Mouse (Mus musculus) gastrocnemius, adult 8-10 months (tissue): ENCODE results near the gene B3galt4. TPM values are rescaled to one million over a fixed set of nuclear protein-coding genes. Genes with fewer than 3 reads are reported as not detected.

ENCODE experiments used
- DNase-seq, 2 experiments: peaks; one replicate each; pipeline ENCODE4 v3.0.0; 2022; ENCODE audit warnings: low spot score in 2 of 2
- total RNA-seq, 4 experiments: library from RNA; stranded (reverse); gene quantifications; 2 replicates each; pipeline ENCODE4 v1.2.4; 2022

The B3galt4 gene
- total RNA-seq, 4 experiments from 2014 or later = 1.4 to 1.8 (median 1.5) TPM

DNA sequence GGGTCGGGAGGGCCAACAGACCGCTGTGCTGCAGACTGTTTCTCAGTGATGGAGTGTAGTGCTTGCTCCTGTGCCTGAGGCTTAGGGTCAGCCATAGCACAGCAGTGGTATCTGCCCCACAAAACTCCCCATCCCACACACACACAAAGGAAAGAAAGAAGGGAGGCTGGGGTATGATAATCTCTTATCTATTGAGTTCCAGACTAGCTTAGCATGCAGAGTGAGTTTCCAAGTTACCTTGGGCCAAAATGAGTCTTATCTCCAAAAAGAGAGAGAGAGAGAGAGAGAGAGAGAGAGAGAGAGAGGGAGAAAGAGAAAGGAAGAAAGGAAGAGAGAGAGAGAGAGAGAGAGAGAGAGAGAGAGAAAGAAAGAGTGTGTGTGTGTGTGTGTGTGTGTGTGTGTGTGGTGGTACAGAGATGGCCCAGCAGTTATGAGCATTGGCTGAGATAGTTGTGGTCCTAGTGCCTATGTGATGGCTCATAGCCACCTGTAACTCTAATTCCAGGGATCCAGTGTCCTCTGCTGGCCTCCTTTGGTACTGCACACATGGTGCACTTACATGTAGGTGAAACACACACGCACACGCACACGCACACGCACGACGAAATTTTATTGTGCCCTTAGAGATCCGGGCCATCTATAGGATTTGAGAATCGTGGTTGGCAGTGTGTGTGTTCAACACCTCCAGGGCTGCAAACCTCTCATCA is 26.6 kb downstream of the B3galt4 start:
- no peak for DNase-seq

DNA sequence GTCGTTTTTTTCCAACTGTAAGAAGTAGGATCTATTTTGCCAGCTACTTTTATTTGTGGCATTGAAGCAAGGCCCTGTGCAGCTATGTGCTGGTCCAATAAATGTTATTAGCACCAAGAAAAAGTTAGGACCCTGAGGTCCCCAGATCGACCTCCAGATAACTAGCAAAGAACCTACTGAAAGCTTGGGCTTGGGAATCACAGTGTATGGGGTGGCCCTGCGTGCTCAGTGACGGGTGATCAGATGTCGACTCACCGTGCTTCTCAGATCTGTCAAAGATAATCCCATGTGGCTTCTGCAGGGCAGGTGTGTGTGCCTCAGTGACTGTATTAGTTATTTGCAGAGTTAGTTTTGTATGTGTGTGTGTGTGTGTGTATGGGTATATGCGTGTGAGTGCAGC is 29.9 kb downstream of the B3galt4 start:
- DNase-seq = no peak

DNA sequence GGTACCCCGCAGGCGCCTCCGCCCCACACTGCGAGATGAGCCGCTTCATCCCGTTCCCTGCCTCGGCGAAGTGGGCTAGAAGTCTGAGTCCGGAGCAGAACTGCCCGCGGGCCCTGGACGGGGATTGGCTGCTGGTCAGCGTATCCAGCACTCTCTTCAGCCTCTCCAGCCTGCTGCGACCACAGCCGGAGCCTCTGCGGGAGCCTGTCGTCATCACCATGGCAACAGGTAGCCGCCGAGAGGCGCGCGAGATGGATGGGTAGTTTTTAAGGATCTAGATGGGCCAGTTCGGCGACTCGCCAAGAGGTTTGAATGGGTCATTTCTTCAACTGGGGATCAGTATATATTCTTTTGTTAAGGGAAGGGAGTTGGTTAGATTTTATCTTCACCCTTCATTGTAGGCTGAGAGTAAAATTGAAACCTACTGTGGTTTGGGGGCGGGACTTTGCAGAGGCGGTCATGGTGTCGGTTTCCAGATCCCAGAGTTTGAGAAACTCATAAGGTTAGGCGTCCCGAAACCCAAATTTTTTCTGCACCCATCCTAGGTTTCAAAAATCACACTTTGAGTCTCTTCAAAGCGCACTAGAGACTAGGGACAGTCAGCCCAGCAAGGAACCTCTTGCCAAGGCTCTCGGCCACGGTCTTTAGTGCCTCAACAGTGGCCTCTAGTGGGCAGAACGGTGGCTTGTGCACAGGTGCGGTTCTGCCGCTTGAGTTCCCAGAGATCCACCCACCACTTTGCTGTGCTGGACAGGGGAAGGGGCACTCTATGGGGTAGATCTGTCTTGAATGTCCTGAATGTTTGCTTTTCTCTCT is 30.8 kb downstream of the B3galt4 start:
- peak; percentile 72 to 73 for DNase-seq

DNA sequence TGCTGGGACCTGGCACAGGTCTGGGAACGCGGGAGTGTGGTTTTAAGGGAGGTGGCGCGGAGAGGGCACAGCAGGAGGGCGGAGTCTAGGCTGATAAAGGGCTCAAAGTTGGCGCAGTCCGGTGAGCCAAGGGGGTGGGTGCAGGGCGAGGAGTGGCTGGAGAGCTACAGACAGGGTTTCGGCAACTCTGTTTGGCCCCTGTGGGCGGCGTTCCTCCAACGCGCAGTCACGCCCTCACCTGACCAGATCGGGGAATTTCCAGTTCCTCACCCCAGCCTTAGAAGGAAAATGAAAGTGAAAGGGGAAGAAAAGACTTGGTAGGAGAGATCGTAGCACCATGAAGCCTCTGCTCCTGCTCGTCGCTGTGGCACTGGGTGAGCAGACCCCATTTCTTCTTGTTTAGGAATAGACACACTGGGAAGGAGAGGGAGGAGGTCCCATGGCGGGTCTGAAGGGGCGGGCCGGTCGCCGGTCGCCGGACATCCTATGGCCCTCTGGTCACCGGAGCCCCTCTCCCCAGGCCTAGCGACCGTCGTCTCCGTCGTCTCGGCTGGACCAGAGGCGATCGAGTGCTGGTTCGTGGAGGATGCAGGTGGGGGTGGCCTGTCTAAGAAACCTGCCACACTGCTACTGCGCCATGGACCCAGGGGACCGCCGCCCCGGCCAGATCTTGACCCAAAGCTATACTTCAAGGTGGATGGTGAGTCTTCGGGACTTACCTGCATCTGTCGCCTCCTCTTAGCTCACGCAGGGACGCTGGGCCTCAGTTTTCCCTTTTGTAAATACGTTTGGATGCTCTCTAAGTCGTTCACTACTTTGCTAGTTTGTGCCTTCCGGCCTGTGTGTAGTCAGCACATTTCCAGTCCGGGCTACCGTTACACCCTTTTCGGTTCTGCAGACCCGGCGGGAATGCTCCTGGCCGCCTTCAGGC is 31.7 kb downstream of the B3galt4 start:
- DNase-seq = peak; percentile 69 to 81

DNA sequence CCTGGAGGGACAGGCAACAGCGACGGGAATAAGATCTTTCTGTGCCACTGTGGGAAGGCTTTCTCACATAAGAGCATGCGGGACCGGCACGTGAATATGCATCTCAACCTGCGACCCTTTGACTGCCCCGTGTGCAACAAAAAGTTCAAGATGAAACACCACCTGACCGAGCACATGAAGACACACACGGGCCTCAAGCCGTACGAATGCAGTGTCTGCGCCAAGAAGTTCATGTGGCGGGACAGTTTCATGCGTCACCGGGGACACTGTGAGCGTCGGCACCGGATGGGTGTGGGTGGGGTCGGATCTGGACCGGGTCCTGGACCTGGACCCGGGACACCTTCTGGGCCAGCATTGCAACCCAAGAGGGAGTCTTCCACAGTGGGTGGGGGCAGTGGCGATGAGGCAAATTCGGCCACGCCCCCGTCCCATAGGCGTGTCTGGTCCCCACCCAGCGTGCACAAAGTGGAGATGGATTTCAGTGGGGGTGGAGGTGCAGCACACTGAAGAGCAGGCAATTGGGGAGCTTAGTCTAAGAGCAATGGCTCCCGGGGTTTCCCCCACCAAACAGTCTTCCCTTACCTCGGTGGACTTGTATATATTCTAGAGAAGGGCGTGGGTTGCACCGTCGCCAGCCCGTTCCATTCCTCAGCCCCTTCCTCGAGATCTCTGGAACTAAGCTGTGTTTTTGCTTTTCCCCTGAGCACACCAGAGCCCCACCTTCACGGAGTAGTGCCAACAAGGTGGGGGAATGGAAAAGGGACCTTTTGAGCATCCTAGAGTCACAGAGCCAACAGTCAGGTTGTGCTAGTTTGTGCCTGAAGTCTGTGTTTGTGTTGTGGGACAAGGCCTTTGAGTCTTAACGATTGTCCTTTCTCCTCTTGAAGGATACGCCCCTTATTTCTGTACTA is 32.7 kb downstream of the B3galt4 start:
- peak in 1 of 2 experiments; percentile 48 for DNase-seq

DNA sequence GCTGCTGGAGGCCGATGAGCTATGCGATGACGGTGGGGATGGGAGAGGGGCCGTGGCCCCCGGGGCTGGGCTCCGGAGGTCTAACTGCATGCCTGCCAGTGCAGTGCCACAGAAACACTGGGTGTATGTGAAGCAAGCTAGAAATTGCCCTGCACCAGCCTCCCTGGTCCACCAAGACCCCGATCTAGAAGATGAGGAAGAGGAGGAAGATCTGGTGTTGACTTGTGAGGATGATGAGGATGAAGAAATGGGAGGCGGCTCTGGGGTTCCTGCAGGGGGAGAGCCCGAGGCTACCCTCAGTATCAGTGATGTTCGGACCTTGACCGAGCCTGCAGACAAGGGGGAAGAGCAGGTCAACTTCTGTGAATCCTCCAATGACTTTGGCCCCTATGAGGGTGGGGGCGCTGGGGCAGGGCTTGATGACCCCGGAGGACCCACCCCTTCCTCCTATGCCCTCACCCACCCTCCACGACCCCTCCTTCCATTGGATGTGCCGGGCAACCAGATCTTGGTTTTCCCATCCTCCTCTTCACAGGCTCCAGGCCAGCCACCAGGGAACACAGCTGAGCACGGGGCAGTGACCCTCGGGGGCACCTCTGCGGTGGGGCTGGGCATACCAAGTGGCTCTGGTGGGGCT is 33.5 kb downstream of the B3galt4 start:
- DNase-seq = no peak

DNA sequence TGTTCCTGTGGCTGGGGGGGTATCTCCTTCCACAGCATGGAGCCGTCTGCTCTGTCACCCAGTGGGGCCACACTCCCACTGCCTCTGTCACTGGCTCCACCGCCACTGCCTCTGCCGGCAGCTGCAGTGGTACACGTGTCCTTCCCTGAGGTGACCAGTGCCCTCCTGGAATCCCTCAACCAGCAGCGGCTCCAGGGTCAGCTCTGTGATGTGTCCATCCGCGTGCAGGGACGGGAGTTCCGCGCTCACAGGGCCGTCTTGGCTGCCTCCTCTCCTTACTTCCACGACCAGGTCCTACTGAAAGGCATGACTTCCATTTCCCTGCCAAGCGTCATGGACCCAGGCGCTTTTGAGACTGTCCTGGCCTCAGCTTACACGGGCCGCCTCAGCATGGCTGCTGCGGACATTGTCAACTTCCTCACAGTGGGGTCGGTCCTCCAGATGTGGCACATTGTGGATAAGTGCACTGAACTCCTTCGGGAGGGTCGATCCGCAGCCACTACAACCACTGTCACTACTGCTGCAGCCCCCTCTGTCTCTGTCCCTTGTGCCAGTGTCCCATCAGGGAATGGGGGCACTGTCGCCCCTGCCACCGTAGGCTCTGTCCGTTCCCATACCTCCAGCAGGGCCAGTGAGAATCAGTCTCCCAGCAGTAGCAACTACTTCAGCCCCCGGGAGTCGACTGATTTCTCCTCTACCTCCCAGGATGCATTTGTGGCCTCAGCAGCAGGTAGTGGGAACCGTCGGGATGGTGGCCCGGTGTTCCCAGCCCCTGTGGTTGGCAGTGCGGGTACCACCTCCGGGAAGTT is 34.2 kb downstream of the B3galt4 start:
- no peak for DNase-seq

DNA sequence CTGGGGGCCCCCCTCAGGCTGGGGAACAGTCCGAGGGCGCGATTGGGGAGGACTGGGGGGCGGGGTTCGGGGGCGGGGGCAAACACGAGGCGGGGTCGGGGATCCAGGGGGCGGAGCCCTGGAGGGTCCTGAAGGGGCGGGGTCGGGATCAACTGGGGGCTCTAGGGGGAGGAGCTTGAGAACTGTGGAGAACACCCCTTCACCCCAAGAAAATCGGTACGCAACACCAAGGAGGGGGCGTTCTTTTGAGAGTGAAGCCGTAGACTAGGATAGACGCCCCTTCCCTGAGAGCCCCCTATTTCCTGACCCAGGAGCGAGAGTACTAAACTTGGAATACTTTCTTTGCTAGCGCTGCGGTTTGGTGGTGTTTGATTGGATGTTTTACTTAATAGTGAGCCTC is 35.0 kb downstream of the B3galt4 start:
- DNase-seq = no peak

DNA sequence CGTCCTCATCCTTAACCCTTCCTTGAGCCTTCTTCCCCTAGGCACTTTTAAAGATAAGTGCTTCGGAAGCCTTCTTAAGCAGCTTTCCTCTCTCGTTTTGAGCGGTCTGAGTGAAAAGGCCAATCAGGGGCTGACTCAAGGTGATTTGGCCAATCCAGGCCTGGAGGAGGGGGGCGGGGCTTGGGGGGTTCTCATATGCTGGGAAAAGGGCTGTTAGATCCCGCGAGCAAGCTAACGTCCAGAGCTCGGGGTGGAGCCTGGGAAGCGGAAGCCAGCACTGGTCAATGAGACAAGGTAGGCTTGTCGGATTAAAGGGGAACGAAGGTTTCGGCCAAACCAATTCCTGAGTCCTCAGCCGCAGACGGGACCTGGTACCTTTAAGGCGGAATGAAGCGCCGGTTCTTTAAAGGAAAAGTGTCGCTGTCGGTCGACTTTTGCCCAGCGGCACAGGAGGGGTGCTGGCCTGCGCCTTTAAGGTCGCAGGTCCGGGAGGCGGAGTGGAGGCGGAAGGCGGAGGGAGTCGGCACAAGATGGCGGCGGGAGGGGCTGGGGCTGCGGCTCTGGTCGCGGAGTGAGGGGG is 35.5 kb downstream of the B3galt4 start, which contains the start of the genes Tapbp and Zbtb22:
TSS of gene Tapbp (plus strand) at position 229 of the 580 bp plus-strand sequence.
TSS of gene Zbtb22 (plus strand) at position 234 of the 580 bp plus-strand sequence.
- DNase-seq = peak; percentile 92 to 95

DNA sequence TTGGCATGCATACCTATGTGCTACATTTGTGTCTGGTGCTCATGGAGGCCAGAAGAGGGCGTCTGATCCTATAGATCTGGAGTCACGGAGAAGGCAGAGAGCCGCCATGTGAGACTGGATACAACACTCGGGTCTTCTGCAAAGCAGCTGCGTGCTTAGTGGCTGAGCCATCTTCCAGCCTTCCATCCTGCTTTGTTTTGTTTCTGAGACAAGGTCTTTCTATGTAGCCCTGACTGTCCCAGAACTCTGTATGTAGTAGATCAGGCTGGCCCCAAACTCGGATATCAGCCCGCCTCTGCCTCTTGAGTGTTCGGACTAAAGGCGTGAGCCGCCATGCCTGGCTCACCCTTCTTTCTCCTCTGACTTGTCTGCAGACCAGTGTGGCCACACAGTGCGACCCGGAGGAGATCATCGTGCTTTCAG is 36.3 kb downstream of the B3galt4 start:
- no peak for DNase-seq

DNA sequence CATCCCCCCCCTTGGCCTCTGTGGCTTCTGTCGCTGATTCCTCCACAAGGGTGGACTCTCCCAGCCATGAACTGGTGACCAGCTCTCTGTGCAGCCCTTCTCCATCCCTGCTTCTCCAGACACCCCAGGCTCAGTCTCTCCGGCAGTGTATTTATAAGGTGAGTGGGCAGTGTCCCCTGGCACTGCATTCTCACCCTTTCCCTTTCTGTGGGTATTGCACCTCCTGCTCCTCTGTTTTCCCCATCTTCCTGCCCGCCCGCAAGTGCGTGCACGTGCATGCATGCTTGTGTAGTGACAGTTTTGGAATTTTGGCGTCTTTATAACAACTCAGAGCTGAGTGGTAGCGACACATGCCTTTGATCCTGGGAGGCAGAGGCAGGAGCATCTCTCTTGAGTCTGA is 37.4 kb downstream of the B3galt4 start:
- DNase-seq = no peak

DNA sequence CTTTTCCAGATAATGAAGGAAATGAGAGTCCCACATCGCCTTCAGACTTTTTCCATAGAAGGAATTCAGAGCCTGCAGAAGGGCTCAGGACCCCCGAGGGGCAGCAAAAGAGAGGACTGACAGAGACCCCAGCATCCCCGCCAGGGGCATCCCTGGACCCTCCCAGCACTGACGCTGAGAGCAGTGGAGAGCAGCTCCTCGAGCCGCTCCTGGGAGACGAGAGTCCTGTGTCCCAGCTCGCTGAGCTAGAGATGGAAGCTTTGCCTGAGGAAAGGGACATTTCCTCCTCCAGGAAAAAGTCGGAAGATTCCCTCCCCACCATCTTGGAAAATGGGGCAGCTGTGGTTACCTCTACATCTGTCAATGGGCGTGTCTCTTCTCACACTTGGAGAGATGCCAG is 38.0 kb downstream of the B3galt4 start:
- DNase-seq = no peak

DNA sequence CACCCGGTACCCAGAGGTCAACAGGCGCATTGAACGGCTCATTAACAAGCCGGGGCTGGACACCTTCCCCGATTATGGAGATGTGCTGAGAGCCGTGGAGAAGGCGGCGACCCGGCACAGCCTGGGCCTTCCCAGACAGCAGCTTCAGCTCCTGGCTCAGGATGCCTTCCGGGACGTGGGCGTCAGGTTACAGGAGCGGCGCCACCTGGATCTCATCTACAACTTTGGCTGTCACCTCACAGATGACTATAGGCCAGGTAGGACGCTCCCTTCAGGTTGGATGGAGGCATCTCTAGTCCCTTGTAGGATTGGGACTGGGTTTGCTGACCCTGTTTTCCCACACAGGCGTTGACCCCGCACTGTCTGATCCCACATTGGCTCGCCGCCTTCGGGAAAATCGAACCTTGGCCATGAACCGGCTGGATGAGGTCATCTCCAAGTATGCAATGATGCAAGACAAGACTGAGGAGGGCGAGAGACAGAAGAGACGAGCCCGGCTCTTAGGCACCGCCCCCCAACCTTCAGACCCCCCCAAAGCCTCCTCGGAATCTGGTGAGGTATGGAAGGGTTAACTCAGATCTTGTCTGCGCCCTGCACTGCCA is 39.4 kb downstream of the B3galt4 start:
- DNase-seq = no peak

DNA sequence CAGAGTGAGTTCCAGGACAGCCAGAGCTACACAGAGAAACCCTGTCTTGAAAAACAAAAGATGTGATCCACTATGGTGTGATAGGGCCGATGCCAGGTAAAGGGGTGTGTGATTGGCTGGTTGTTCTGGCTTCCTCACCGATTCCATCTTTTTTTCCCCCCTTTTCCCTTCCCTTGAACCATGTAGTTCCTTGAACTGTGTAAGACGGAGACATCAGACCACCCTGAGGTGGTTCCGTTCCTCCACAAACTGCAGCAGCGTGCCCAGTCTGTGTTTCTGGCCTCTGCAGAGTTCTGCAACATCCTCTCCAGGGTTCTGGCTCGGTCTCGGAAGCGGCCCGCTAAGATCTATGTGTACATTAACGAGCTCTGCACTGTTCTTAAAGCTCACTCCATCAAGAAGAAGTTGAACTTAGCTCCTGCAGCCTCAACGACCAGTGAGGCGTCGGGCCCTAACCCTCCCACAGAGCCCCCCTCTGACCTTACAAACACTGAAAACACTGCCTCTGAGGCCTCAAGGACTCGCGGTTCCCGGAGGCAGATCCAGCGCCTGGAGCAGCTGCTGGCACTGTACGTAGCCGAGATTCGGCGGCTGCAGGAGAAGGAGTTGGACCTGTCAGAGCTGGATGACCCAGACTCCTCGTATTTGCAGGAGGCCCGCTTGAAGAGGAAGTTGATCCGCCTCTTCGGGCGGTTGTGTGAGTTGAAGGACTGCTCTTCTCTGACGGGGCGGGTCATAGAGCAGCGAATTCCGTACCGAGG is 40.1 kb downstream of the B3galt4 start:
- no peak for DNase-seq

DNA sequence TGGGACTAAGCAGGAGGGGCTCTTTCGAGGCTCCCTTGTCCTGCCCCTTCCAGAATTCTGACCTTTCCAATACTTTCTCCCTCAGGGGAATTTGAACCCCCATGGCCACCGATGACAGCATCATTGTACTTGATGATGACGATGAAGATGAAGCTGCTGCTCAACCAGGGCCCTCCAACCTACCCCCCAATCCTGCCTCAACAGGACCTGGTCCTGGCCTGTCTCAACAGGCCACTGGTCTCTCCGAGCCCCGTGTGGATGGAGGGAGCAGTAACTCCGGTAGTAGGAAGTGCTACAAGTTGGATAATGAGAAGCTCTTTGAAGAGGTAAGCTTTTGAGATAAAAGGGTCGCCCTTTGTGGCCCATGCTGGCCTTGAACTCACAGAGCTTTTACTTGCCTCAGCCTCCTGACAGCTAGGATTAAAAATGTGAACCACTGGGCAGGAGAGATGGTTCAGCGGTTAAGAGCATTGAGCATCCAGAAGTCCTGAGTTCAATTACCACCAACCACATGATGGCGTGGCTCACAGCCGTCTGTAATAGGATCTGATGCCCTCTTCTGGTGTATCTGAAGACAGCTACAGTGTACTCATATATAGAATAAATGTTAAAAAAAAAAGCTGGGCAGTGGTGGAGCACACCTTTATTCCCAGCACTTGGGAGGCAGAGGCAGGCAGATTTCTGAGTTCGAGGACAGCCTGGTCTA is 40.8 kb downstream of the B3galt4 start:
- no peak for DNase-seq

DNA sequence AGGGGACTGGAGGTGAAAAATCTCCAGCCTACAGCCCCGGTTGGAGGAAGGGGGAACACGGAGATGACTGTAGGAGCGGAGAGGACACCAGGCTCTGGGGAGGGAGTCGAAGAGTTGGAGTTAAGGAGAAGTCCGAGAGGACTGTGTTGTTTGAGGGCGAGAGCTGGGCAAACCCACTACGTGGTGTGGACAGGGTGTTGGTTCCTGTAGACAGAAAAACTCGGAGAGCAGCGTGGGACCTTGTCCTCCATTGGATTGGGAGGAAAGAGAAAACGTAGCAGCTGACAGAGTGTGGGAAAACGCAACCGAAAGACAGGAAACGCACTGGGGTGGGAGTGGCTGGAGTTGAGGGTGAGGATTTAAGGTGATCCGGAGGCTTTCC is 41.4 kb downstream of the B3galt4 start:
- no peak for DNase-seq
